Mouse (Mus musculus): Measurements from ENCODE around the gene Gm16485.

The Gm16485 gene

DNA sequence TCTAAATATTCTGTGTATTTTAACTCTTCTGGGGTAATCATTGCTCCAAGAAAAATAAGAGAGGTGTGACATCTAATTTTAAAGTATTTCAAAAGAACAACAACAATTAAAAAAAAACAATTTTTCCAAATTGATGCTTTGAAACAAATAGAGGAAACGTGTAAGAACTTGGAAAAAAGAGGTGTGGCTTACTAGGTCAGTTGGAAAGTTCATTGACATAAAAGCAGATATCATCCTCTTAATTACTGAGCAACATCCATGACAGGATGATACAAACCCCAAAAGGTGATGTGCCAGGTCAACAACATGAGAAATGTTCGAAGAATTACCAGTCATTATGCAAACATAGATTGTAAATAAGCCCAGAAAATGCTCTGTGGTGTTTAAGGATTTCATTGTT is at the start of gene Gm16485:
Gm16485 (plus strand) TSS at position 301 of the 400 bp plus-strand sequence.
- no peak for DNase-seq

DNA sequence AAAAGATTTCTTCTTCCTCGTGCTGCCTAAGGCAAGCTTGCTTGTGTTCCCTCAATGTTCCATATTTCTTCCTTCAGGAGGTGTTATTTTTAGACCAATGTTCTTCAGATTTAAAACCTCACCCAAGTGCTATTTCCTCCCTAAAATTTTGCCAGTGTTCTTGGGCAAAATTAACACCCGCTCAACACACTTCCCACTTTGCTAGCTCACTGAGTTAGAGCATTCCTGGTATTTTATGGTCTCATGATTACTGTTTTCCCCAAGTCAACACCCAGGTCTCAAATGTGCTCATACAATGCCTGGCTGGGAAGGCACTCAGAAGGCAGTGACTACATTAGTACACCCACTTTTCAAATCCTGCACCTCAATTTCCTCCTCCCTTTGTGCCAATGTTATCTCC is 44.0 kb upstream of the Gm16485 start:
- no peak for DNase-seq

DNA sequence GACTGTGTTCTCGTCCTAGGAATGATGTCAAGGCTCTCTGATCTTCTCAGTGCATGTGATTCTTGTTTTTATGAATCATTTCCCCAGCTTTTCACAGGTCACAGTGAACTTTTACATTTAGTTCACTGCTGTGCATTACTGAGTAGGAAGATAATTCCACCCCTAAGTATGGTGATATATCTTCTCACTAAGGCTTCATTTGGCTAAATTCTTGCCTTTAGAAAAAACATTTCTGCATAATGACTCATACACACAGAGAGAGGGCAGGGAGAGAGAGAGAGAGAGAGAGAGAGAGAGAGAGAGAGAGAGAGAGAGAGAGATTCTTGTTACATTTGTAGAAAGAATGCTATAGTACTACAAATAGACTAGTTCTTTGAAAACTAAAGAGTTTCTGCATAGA is 33.8 kb upstream of the Gm16485 start:
- DNase-seq, result no peak

DNA sequence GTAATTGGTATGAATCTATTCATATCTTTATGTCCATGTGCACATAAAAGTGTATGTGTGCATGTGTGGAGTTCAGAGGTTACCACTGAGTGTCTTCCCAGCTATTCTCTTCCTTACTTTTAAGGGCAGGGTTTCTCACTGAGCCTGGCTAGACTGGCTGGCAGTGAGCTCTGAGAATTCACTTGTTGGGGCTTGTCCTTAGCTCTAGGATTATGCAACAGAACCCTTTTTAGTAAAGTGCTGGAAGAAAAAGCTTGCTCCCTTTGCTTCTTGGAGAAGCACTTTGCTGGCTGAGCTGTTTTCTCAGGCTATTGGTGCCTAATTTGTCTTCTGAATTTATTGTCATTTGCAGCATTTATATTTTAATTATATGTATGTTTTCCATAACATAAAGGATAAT is 18.3 kb upstream of the Gm16485 start:
- DNase-seq, result no peak

DNA sequence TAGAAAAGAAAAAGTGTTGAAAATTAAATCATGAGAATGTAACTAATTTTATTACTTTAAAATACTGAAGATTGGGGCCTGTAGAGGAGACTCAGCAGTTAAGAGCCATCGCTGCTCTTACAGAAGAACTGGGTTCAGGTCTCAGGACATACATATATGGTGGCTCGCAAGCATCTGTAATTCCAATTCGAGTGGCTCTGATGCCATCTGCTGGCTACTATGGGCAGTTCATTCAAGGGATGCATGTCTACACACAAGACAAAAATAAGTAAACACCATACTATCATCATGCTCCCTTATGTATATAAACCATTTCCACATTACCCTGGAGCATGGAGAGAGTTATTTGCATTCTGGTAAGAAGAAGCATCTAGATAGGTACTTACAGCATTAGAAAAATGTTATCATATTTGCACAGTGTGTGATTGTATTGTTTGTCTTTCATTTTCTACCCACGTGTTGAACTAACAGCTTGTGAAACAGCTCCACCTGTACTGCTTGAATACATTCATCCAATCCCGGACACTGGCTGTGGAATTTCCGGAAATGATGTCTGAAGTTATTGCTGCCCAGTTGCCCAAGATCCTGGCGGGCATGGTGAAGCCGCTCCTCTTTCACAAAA is 7.0 kb upstream of the Gm16485 start:
- DNase-seq, result peak; percentile 15

DNA sequence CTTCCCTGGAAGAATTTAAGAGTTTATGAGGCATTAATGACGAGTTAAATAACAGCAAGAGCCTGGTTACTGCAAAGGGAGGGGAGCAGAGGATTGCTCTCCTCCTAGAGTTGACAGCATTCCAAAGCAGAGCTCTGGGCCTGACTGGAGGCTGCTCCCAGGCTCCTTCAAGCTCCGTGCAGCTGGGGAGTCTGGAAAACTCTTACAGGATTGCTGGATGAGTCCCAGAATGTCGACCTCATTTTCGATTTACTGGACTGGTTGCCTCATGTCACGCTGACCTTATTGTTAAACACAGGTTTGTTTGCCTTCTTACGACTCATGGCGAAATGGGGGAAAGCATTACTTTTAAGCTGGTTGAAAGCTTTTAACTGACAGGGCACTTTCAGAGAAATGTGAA is 1.4 kb upstream of the Gm16485 start:
- no peak for DNase-seq

DNA sequence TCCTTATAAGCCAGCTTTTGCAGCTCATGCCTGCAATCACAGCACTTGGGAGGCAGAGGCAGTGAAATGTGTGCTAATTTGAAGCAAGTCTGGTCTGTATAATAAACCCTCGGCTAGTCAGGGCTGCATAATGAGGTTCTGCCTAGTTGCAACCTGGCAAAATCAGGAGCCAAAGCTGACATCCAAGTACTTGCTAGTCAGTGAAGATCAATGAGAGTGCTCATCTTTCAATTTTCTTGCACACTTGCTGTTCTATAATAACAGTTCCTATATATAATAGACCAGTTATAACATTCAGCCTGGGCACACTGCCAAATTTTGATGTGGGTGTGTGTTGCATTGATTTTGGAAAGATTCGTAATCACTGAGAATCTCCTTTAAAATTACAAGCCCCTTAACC is 6.2 kb downstream of the Gm16485 start:
- no peak for DNase-seq

DNA sequence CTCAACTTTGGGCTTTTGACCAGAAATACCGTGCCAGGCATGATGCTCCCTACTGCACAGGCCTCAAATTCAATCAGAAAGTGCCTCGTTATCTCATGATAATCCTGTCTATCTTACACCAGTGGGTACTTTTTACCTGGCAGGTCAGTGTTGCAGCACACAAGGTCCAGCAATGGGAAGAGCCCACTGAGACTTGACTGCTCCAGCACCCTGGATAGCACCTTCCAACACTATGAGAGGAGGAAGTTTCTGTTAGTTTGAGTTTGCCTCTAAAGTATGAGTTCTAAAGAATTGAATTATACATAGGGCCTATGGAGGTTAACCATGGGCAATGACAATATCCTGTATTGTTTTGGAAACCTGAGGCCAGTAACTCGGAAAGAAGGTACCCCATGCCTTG is 10.7 kb downstream of the Gm16485 start:
- DNase-seq, result no peak

DNA sequence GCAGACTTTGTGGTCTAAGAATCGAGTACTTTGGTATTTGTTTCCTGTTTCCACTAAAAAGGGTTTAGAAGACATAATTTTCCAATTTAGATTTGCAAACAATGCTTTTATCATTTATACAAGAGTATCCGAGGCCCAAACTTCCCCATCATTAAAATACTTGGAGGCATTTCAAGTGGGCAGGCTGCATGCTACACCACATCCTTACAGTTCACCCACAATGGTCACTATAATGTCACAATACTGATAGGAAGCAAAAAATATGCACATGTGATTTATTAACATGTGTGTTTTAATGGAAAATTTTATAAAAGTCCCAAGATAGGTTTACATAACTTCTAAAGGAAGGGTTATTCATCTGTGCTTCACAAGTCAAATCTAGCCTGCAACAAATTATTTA is 24.9 kb downstream of the Gm16485 start:
- no peak for DNase-seq

DNA sequence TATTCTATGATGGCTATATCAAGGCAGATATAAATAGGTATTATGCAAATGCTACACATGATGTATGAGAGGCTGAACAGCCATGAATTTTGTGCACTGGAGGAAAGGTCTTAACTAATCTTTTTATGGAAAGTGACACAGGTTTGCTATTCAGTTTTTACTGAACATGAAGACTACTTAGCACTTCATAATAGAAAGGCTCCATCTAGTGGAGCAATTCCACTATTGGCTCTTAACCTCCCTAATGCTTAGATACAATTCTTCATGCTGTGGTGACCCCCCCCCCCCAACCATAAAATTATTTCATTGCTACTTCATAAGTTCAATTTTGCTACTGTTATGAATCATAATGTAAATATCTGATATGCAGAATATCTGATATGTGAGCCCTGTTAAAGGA is 29.6 kb downstream of the Gm16485 start:
- no peak for DNase-seq

DNA sequence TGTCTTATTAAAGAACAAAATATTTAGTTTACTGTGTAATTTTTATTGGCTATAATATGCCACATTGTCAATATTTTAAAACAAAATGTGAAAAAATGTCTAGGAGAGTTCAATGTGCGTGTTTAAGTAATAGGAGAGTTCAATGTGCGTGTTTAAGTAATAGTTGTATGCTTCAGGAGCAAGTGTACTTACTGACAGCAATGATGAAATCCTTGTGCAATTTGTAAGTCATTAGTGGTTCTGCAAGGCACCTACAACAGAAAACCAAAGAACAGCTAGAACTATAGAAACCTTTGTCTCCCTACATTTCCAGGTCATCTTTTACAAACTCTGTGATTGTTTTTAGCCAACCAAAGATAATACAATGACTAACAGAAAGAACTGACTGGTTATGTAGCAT is 43.5 kb downstream of the Gm16485 start:
- DNase-seq, result no peak
